Mouse (Mus musculus) olfactory bulb, adult 2 months (tissue): ENCODE results near the gene Sorcs1.

ENCODE experiments used
- CTCF ChIP-seq: fragments of 200-500 bp; IDR thresholded peaks from 2 replicates; pipeline ENCODE4 v1.5.1; 2012; ENCODE audit warnings: low read depth, mild to moderate bottlenecking, low read length, moderate library complexity; ENCODE audit not compliant: insufficient read depth
- POLR2A ChIP-seq: fragments of 200-500 bp; IDR thresholded peaks from 2 replicates; pipeline ENCODE4 v1.6.1; 2012; ENCODE audit warnings: mild to moderate bottlenecking, low read depth, low read length, moderate library complexity; ENCODE audit not compliant: insufficient read depth

- TF ChIP-seq CTCF (no peak), POLR2A (no peak)
Observed at GRCm38 (mm10) chr19:50366446-50366845, 312.0 kb downstream of the Sorcs1 start.
